Mouse (Mus musculus) heart, postnatal 0 days (tissue): ENCODE results near the gene Slc1a6.

Source experiments
- CTCF ChIP-seq: IDR thresholded peaks from 2 replicates; pipeline ENCODE4 v1.5.1; 2016; ENCODE audit warnings: antibody characterized with exemption, control low read depth, low read depth
- EP300 ChIP-seq: IDR thresholded peaks from 2 replicates; pipeline ENCODE4 v1.6.1; 2016; ENCODE audit warnings: antibody characterized with exemption, low read depth

DNA sequence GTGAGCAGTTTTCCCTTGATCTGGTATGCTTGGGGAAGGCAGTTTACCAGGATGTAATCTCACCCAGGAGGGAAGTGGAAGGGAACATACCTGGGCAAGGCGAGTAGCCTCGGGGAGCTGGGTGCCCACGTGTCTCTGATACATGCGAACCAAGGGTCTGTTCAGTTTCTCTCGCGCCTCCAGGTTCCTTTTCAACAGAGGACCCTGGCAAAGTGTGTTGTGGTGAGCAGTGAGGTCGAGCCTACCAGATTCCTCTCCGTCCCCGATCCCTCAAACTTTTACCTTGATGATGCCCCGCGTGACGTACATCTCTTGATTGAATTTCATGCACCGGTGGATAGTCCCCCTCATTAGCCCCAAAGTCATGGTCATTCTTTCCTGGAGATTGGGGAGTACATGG is 32.1 kb upstream of the Slc1a6 start:
- TF ChIP-seq CTCF = no peak
- TF ChIP-seq EP300 = no peak
